Mouse (Mus musculus): ENCODE data around the gene Bpifb6. TPM values are rescaled to one million over a fixed set of nuclear protein-coding genes. Genes with fewer than 3 reads are reported as not detected.

The Bpifb6 gene
- not detected for polyA plus RNA-seq (2017; shearing (Covaris generic))

DNA sequence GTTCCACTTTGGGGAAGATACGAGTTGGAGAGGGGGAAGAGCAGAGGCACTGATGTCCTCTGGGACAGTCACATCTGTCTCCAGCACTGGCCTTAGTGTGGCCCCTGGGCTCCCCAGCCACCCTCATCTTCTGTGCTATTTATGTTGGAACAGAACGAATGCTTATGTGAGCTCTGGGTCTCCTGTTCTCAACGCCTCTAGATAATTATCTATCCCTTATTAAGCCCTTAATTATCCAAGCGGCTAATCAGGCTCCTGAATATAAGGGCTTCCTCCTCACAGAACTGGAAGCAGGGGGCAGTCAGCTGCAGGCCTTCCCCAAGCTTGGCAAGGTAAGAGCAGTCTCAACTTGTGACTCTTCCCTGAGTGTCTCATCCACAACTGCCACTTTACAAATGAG is at the start of gene Bpifb6:
Gene Bpifb6 (plus strand): TSS at position 301 of the 400 bp plus-strand sequence.

DNA sequence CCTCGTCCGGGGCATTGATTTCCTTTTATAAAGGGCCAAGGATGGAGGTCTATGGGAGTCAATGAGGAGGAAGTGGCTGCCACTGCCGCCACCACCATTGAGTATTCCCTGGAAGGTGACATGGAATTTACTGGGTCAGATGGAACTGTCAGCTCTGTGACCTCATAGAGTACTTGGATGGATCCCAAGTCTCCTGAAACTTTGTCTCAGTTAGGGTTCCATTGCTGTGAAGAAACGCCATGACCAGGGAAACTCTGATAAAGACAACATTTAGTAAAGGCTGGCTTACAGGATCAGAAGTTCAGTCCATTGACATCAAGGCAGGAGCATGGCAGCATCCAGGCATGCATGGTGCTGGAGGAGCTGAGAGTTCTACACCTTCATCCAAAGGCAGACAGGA is 29.2 kb upstream of the Bpifb6 start, which contains the start of gene Sun5:
Gene Sun5 (minus strand): TSS at position 101 of the 400 bp plus-strand sequence.

DNA sequence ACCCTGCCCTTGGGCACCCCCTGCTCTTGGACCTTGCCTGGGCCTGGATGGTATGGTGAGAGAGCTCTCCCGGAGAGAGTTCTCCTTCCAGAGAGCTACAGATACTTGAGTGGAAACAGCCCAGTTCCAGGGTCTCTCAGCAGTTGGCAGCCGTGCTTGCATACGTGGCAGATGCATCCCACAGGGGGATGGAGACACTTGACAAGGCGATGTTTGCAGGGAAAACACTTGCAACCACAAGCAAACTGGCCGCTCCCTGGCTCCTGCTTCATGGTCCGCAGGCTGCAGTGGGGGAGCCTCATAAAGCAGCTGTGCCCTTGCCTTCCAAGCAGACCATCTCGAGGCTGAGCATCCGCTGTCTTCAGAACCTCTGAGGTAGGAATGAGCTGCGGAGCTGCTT is 25.4 kb upstream of the Bpifb6 start, which contains the start of gene Bpifb2:
Gene Bpifb2 (plus strand): TSS at position 301 of the 400 bp plus-strand sequence.

DNA sequence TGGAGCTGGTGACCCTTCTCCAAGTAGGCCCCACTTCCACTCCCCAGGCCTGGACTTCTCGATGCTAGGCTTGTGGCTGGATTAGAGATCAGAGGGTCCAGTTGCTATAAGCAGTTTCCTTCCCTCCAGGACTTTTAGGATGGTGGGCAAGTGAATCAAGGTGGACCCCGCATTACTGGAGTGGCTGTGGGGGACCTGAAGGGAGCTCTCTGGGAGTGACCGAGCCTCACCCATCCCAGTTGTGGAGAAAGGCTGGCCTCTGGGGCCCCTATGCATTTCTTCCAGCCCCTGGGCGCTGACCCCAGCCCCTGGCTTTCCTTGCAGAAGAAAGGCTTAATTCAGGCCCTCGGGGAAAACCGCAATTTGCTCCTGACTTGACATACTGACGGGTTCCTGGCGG is 17.7 kb downstream of the Bpifb6 start, which contains the start of gene Bpifb3:
Gene Bpifb3 (plus strand): TSS at position 301 of the 400 bp plus-strand sequence.

DNA sequence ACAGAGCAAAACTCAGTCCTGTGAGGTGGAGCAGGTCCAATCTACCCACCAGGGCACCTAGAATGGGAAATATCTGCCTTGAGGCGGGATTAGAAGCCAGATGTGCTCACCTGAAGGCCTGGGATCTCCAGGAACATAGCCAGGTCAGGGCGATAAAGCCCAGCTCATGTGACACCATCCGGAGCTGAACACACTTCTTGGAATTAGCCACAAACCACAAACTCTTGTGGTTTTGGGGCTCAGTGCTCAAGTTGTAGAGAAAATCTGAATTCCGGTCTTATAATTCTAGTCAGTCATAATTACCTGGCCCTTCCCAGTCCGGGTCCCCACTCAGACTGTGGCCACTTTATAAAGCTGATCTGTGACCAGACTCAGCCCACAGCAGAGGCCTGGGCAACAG is 37.7 kb downstream of the Bpifb6 start, which contains the start of gene Bpifb4:
Gene Bpifb4 (plus strand): TSS at position 370 of the 400 bp plus-strand sequence.

Other genes starting within 250 kb of the Bpifb6 start
- gene Dnmt3c, start 203.7 kb upstream of the Bpifb6 start, polyA plus RNA-seq (2017; shearing (Covaris generic)), result not detected
- gene Mapre1, start 159.1 kb upstream of the Bpifb6 start, polyA plus RNA-seq (2017; shearing (Covaris generic)), result 207 TPM
- 0.21 TPM for gene Efcab8, start 120.5 kb upstream of the Bpifb6 start, polyA plus RNA-seq (2017; shearing (Covaris generic))
- not detected for gene Sun5, start 29.3 kb upstream of the Bpifb6 start, polyA plus RNA-seq (2017; shearing (Covaris generic))
- not detected for gene Bpifb2, start 25.3 kb upstream of the Bpifb6 start, polyA plus RNA-seq (2017; shearing (Covaris generic))
- gene Bpifb3, start 17.8 kb downstream of the Bpifb6 start, polyA plus RNA-seq (2017; shearing (Covaris generic)), result not detected
- not detected for gene Bpifb4, start 37.8 kb downstream of the Bpifb6 start, polyA plus RNA-seq (2017; shearing (Covaris generic))
- not detected for gene Bpifa6, start 74.6 kb downstream of the Bpifb6 start, polyA plus RNA-seq (2017; shearing (Covaris generic))
- not detected for gene Bpifa2, start 107.9 kb downstream of the Bpifb6 start, polyA plus RNA-seq (2017; shearing (Covaris generic))
- gene Bpifa3, start 229.9 kb downstream of the Bpifb6 start, polyA plus RNA-seq (2017; shearing (Covaris generic)), result not detected
- gene Bpifa1, start 242.5 kb downstream of the Bpifb6 start, polyA plus RNA-seq (2017; shearing (Covaris generic)), result not detected

Data from inflammation-experienced regulatory T-cells, adult 16 weeks (primary cell).